Mouse (Mus musculus) erythroblast, embryonic 14.5 days (primary cell): ENCODE measurements around the gene Pkd1l3.

ENCODE experiments used
- GATA1 ChIP-seq: IDR thresholded peaks from 2 replicates; pipeline ENCODE4 v1.6.1; 2012; ENCODE audit warnings: low read length, inconsistent platforms, mixed read lengths
- TAL1 ChIP-seq: IDR thresholded peaks from 3 replicates; pipeline ENCODE4 v1.6.1; 2012; ENCODE audit warnings: low read length, inconsistent platforms, mixed read lengths

GRCm38 (mm10) chr8:109586972-109587504 lies 27.3 kb upstream of the Pkd1l3 start:
- TF ChIP-seq GATA1 (no peak), TAL1 (no peak)
